Mouse (Mus musculus) adrenal gland, postnatal 4 days (tissue): ENCODE measurements around the gene Msto1. TPM values are rescaled to one million over a fixed set of nuclear protein-coding genes. Genes with fewer than 3 reads are reported as not detected.
A peak's percentile ranks its signal among the peaks of the same experiment; 100 is the strongest.
"Not testable (repeated sequence)": the region's sequence is repeated elsewhere in the genome, so short reads cannot be mapped to it uniquely, and the experiment has no call there.

Source experiments
- DNase-seq, 2 experiments: peaks; one replicate each; pipeline ENCODE4 v3.0.0; 2021 to 2022; ENCODE audit warnings: low spot score in 2 of 2, mixed read lengths in 2 of 2
- long read RNA-seq, 2 experiments: library from polyadenylated mRNA; stranded (forward); transcript quantifications; one replicate each; pipeline ENCODE4 v2.0.0; 2021
- total RNA-seq, 2 experiments: library from RNA; stranded (reverse); gene quantifications; 2 replicates each; pipeline ENCODE4 v1.2.3; 2021

Gene Msto1
- 10 to 100 TPM; 37.1 to 39.5 TPM for total RNA-seq
- long read RNA-seq, experiment 1, transcript Msto1-202 (14 exons, 1,875 nt) = major isoform, 34 of 54 reads
- long read RNA-seq, experiment 1, partial matches to known transcripts = 10 of 54 reads
- long read RNA-seq, experiment 1, other reads (novel, unspliced or antisense) = 10 of 54 reads
- long read RNA-seq, experiment 2, transcript Msto1-202 (14 exons, 1,875 nt) = major isoform, 54 of 78 reads
- long read RNA-seq, experiment 2, partial matches to known transcripts = 7 of 78 reads
- long read RNA-seq, experiment 2, other reads (novel, unspliced or antisense) = 17 of 78 reads

- peak; percentile 74 to 86 for DNase-seq
Measured at GRCm38 (mm10) chr3:88913511-88914383, at the start of gene Msto1. Msto1 (minus strand) TSS chr3:88913999.

GRCm38 (mm10) chr3:88963211-88963610, 49.4 kb upstream of the Msto1 start:
- not testable (repeated sequence) for DNase-seq

GRCm38 (mm10) chr3:88953736-88954135, 39.9 kb upstream of the Msto1 start:
- DNase-seq = no peak

GRCm38 (mm10) chr3:88953246-88953645, 39.4 kb upstream of the Msto1 start:
- no peak for DNase-seq

GRCm38 (mm10) chr3:88951327-88951800, 37.6 kb upstream of the Msto1 start:
- no peak for DNase-seq

- peak; percentile 65 to 68 for DNase-seq
Measured at GRCm38 (mm10) chr3:88950576-88951326, 37.0 kb upstream of the Msto1 start, which contains the start of the genes Ash1l and Dap3. Ash1l (plus strand) TSS chr3:88950622. Dap3 (minus strand) TSS chr3:88951181.

- DNase-seq = peak; percentile 62 to 88
Measured at GRCm38 (mm10) chr3:88949786-88950575, 36.2 kb upstream of the Msto1 start.

GRCm38 (mm10) chr3:88944109-88944508, 30.3 kb upstream of the Msto1 start:
- DNase-seq = no peak

GRCm38 (mm10) chr3:88942316-88942880, 28.6 kb upstream of the Msto1 start:
- DNase-seq = no peak

GRCm38 (mm10) chr3:88939749-88940148, 25.9 kb upstream of the Msto1 start:
- no peak for DNase-seq

GRCm38 (mm10) chr3:88939071-88939470, 25.3 kb upstream of the Msto1 start:
- no peak for DNase-seq

- DNase-seq = no peak
Measured at GRCm38 (mm10) chr3:88929501-88929900, 15.7 kb upstream of the Msto1 start.

- no peak for DNase-seq
Measured at GRCm38 (mm10) chr3:88925651-88926050, 11.9 kb upstream of the Msto1 start.

- no peak for DNase-seq
Measured at GRCm38 (mm10) chr3:88923989-88924591, 10.3 kb upstream of the Msto1 start.

- DNase-seq = no peak
Measured at GRCm38 (mm10) chr3:88921411-88921810, 7.6 kb upstream of the Msto1 start.

GRCm38 (mm10) chr3:88918981-88919380, 5.2 kb upstream of the Msto1 start:
- DNase-seq = no peak

- DNase-seq = no peak
Measured at GRCm38 (mm10) chr3:88914384-88914810, 598 bp upstream of the Msto1 start.

- DNase-seq = no peak
Measured at GRCm38 (mm10) chr3:88912585-88912984, 1.2 kb downstream of the Msto1 start.

GRCm38 (mm10) chr3:88906393-88907159, 7.2 kb downstream of the Msto1 start:
- no peak for DNase-seq
